Mouse (Mus musculus) heart, embryonic 11.5 days (tissue): ENCODE data around the gene Cdh4. TPM values are rescaled to one million over a fixed set of nuclear protein-coding genes. Genes with fewer than 3 reads are reported as not detected.

Experiments used
- ATAC-seq: fragments of 200-750 bp; cut with Nextera tagmentation; replicated peaks from 2 replicates; pipeline ENCODE4 v1.8.0; 2017; ENCODE audit warnings: moderate library complexity; ENCODE audit not compliant: insufficient number of reproducible peaks, low FRiP score, low TSS enrichment
- H3K27ac ChIP-seq: fragments of 300-500 bp; sonication (generic); 2 replicates; pipeline ENCODE4 v1.5.1; 2014; ENCODE audit warnings: mild to moderate bottlenecking, low read depth, low read length
- H3K27me3 ChIP-seq: fragments of 300-500 bp; sonication (generic); 2 replicates; pipeline ENCODE4 v1.6.1; 2014; ENCODE audit warnings: mild to moderate bottlenecking, low read length, mixed read lengths; ENCODE audit not compliant: control insufficient read depth, insufficient read depth
- H3K36me3 ChIP-seq: fragments of 300-500 bp; sonication (generic); 2 replicates; pipeline ENCODE4 v1.6.1; 2014; ENCODE audit warnings: mild to moderate bottlenecking, low read length, moderate library complexity, mixed read lengths; ENCODE audit not compliant: control insufficient read depth, insufficient read depth
- H3K4me1 ChIP-seq: fragments of 300-500 bp; sonication (generic); 2 replicates; pipeline ENCODE4 v1.6.1; 2014; ENCODE audit warnings: low read length; ENCODE audit not compliant: control insufficient read depth, insufficient read depth
- H3K4me2 ChIP-seq: fragments of 300-500 bp; sonication (generic); 2 replicates; pipeline ENCODE4 v1.6.1; 2014; ENCODE audit warnings: mild to moderate bottlenecking, moderate library complexity
- H3K4me3 ChIP-seq: fragments of 300-500 bp; sonication (generic); 2 replicates; pipeline ENCODE4 v1.5.1; 2014; ENCODE audit warnings: low read depth, low read length
- H3K9ac ChIP-seq: fragments of 300-500 bp; sonication (generic); 2 replicates; pipeline ENCODE4 v1.6.1; 2014; ENCODE audit warnings: mild to moderate bottlenecking, low read depth, low read length, moderate library complexity
- H3K9me3 ChIP-seq: fragments of 300-500 bp; sonication (generic); replicated peaks from 2 replicates; pipeline ENCODE4 v1.6.1; 2016; ENCODE audit warnings: low read length; ENCODE audit not compliant: control insufficient read depth
- WGBS: fragments of 180-500 bp; shearing (Covaris S2); extraction: QIAGEN DNeasy Blood & Tissue Kit; methylation state at CpG from one replicate; pipeline ENCODE4 v1.1.7; 2014; ENCODE audit not compliant: insufficient replicate concordance; 5-methylcytosine and 5-hydroxymethylcytosine counted together
- polyA plus RNA-seq: library from polyadenylated mRNA; unstranded; fragments of >200 nt; fragmentation: Nextera tagmentation; extraction: Ambion mirVana; gene quantifications from 2 replicates; pipeline ENCODE4 v1.2.1, GENCODE M21; 2014

Cdh4 gene
- polyA plus RNA-seq, 1 experiment from 2014 or later = 0.56 TPM

DNA sequence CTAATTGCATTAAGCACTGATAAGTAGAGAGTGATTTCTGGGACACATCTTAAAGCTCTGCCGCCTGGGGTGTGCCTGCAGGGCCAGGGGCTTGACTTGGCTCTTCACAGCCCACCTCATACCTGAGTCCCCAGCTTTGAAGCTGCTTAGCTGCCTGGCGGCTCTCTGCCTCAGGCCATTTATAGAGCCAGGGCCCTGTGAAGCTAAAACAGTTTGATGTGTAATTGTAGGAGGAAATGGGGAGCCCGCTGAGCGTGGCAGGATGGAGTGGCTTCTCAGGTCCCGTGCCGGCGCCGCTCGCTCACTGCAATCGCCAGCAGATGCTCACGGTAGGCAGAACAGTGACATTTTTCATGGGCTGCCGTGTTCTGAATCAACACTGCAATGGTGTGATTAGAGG, 123.4 kb downstream of the Cdh4 start:
- WGBS = 1% methylated on average over 12 of the region's 12 CpGs
- Histone ChIP-seq H3K27me3 (peaks cover 4% of the 10 kb centered on the region), H3K9ac (no peak overlapping the region), H3K9me3 (0 out of 2 replicates have a peak, but pooled peaks cover 3% of the 10 kb centered on the region), H3K4me2 (peak overlapping the region; percentile 45), H3K27ac (no peak overlapping the region), H3K4me1 (peaks cover 5% of the 10 kb centered on the region; the same call in 1 of the 2 replicates), H3K36me3 (no peaks in the 10 kb centered on the region), H3K4me3 (no peak overlapping the region)
- no peak for ATAC-seq

DNA sequence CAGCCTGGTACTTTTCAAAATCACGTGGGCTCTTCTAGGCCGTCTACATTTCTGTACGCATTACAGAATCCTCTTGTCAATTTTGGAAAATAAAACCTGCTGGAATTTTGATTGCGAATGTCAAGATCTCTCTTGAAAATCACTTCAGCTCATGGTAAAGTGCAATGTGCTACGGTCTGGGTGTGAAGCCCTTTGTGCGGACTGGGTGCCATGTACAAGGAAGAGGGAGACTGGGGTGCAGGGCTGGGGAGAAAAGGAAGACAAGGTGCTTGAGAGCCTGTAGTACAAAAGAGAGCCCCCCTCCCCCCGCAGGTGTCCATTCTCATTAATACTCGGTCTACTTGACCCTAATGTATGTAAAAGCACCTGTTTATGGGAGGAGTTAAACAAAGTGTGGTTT, 125.7 kb downstream of the Cdh4 start:
- H3K27me3 ChIP-seq = peaks cover 4% of the 10 kb centered on the region
- no peaks in the 10 kb centered on the region for H3K36me3 ChIP-seq
- 87% methylated on average over 8 of the region's 8 CpGs for WGBS
- no peak overlapping the region for H3K27ac ChIP-seq
- H3K9ac ChIP-seq = no peak overlapping the region
- H3K9me3 ChIP-seq = 0 out of 2 replicates have a peak, but pooled peaks cover 3% of the 10 kb centered on the region
- ATAC-seq = no peak
- H3K4me1 ChIP-seq = peaks cover 7% of the 10 kb centered on the region; the same call in 1 of the 2 replicates
- H3K4me3 ChIP-seq = no peak overlapping the region
- H3K4me2 ChIP-seq = no peak overlapping the region

DNA sequence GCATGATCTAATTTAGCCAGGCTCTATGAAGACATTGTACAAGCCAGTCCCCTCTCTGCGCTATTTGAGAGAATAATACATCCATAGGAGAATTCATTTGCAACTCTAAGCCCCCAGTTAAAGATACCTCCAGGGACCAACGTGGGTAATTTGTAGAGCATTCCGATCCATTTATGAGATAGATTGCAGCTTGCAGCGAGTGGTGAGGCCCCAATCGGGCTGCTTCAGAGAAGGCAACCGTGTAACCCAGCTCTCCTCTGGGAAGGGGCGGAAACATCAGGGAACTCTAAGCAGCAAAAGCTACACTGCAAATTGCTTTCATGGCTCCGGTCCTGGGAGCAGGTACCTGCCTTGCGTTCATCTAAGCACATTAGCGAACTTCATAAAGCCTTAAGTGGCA, 126.9 kb downstream of the Cdh4 start:
- no peak for ATAC-seq
- H3K4me1 ChIP-seq = peaks cover 7% of the 10 kb centered on the region; the same call in 1 of the 2 replicates
- no peaks in the 10 kb centered on the region for H3K36me3 ChIP-seq
- no peak overlapping the region for H3K4me3 ChIP-seq
- no peak overlapping the region for H3K4me2 ChIP-seq
- H3K9me3 ChIP-seq = 0 out of 2 replicates have a peak, but pooled peaks cover 3% of the 10 kb centered on the region
- H3K27ac ChIP-seq = no peak overlapping the region
- 39% methylated on average over 10 of the region's 10 CpGs for WGBS
- H3K27me3 ChIP-seq = peaks cover 4% of the 10 kb centered on the region
- no peak overlapping the region for H3K9ac ChIP-seq

DNA sequence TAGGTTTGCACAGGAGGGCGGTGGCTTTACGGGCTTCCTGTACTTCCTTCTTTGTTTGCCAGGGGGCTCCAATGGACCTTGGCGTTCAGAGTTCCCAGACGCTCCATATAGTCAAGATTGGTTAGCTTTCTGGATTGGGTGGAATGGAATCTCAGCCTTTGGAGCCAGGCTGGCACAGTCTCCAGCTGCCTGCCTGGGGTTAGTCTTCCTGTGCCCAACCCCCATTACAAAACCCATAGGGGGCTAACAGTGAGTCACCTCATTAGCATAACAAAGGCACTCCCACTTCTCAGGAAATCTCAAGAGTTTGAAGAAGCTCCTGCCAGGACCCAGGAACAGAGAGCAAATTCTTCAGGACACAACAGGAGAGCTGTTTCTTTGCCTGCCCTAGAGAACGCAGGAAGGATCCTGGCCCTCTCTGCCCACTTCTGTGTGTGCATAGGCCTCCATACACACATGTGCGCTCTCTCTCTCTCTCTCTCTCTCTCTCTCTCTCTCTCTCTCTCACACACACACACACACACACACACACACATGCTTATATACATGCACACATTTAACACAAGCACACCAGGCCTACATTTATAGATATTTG, 129.0 kb downstream of the Cdh4 start:
- no peak overlapping the region for H3K4me3 ChIP-seq
- H3K27ac ChIP-seq = no peak overlapping the region
- no peak overlapping the region for H3K4me2 ChIP-seq
- 18% methylated on average over 6 of the region's 6 CpGs for WGBS
- H3K36me3 ChIP-seq = no peaks in the 10 kb centered on the region
- no peak overlapping the region for H3K9ac ChIP-seq
- H3K4me1 ChIP-seq = peaks cover 3% of the 10 kb centered on the region; the same call in 1 of the 2 replicates
- H3K27me3 ChIP-seq = no peaks in the 10 kb centered on the region
- 0 out of 2 replicates have a peak, but pooled peaks cover 3% of the 10 kb centered on the region for H3K9me3 ChIP-seq
- no peak for ATAC-seq

DNA sequence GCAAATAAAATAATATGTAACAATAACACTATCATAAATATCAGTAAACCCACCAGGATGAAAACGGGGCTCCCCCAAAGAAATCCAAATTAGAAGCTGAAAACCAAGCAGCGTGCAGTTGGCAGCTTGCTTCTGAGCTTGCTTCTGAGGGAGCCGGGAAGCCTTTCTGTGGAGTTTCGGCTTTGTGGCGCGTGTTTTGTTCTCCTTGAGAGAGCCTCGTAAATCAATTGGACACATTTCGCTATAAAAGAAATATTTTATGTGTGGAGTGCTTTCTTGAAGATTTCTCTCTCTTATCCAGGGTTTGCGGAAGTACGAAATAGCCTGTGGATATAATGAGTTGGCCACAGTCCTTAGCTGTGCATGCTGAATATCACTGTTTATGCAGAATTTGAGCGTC, 131.1 kb downstream of the Cdh4 start:
- WGBS = 88% methylated on average over 11 of the region's 11 CpGs
- Histone ChIP-seq H3K36me3 (no peaks in the 10 kb centered on the region), H3K9ac (no peak overlapping the region), H3K27ac (no peak overlapping the region), H3K27me3 (no peaks in the 10 kb centered on the region), H3K4me1 (peaks cover 3% of the 10 kb centered on the region; the same call in 1 of the 2 replicates), H3K9me3 (no peaks in the 10 kb centered on the region), H3K4me3 (no peak overlapping the region), H3K4me2 (no peak overlapping the region)
- ATAC-seq = no peak

DNA sequence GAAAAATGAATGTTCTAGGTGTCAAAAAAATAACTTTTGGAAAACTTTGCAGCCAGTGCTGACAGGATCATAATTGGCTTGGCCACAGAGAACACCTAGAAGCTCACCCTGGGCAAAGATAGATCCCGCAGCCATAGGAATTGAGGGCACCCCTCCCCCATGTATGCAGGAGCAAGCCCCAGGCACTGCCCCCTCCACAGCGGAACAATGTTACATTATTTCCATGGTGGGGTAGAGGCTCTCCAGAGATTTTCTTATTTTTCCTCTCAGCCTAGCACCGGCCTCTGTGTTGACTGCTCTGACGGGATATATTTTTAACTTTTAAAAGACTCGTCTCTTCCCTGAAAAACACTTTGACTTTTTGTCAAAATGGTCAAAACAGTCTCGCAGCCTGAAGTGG, 131.6 kb downstream of the Cdh4 start:
- WGBS = 75% methylated on average over 6 of the region's 6 CpGs
- Histone ChIP-seq H3K9ac (no peak overlapping the region), H3K9me3 (no peaks in the 10 kb centered on the region), H3K4me1 (peaks cover 3% of the 10 kb centered on the region; the same call in 1 of the 2 replicates), H3K27me3 (no peaks in the 10 kb centered on the region), H3K27ac (no peak overlapping the region), H3K4me3 (no peak overlapping the region), H3K36me3 (no peaks in the 10 kb centered on the region), H3K4me2 (no peak overlapping the region)
- no peak for ATAC-seq

DNA sequence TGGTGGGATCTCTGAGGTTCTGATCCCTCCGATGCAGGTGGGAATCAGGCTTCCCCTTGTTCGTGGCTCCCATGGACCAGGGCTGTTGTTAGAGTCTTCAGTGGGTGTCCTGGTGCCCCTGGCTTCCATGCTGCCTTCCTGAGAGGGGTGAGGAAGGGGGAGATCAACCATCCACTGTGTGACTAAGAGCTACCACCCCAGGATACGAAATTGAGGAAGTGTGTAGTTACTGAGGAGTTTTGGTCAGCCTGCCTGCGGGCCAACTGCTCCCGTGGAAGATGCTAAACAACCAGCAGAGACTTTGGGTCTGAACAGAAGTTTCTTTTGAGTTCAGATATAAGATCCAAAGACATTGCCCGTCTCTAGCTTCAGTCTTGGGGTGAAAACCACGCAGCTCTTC, 133.4 kb downstream of the Cdh4 start:
- H3K4me1 ChIP-seq = peaks cover 3% of the 10 kb centered on the region; the same call in 1 of the 2 replicates
- no peaks in the 10 kb centered on the region for H3K36me3 ChIP-seq
- ATAC-seq = no peak
- no peak overlapping the region for H3K9ac ChIP-seq
- 74% methylated on average over 7 of the region's 7 CpGs for WGBS
- no peak overlapping the region for H3K4me3 ChIP-seq
- no peaks in the 10 kb centered on the region for H3K9me3 ChIP-seq
- H3K4me2 ChIP-seq = no peak overlapping the region
- no peaks in the 10 kb centered on the region for H3K27me3 ChIP-seq
- no peak overlapping the region for H3K27ac ChIP-seq

DNA sequence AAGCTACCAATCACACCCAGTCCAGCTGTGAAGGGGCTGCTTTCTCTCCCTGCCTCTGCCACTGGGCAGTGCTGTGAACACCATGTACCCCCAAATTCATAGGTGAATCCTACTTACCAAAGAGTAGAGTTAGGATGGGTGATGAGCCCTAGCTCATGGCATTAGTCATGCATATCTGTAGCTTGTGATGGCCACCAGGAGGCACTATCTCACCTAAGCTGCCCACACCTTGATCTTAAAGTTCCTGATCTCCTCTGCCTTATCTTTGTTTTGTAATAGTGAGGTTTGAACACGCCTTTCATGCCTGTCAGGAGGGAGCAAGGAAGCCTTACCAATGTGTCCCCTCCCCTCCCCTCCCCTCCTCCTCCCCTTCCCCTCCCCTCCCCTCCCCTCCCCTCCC, 134.0 kb downstream of the Cdh4 start:
- no peaks in the 10 kb centered on the region for H3K27me3 ChIP-seq
- no peak overlapping the region for H3K9ac ChIP-seq
- no peak for ATAC-seq
- no peak overlapping the region for H3K4me2 ChIP-seq
- H3K9me3 ChIP-seq = no peaks in the 10 kb centered on the region
- no peaks in the 10 kb centered on the region for H3K4me1 ChIP-seq
- 45% methylated on average over 1 of the region's 1 CpGs for WGBS
- no peak overlapping the region for H3K4me3 ChIP-seq
- H3K27ac ChIP-seq = no peak overlapping the region
- H3K36me3 ChIP-seq = no peaks in the 10 kb centered on the region

DNA sequence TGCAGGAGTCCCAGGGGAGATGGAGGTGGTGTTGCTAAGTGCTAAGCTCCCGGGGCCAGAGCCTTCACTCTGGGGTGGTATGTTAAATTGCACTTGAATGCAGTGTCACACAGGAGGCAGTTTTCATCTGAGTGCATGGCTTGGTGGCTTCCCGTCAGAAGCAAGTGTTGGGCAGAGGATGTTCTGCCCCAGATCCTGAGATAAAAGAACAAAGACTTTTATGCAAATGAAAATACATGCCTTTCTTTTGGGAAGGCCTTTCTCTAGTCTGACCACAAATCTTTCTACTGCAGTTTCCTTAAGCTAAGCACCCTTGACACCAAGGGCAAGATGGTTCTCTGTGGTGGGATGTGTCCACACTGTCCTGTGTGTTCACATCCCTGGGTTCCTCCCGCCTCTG, 136.1 kb downstream of the Cdh4 start:
- 64% methylated on average over 3 of the region's 3 CpGs for WGBS
- no peaks in the 10 kb centered on the region for H3K9me3 ChIP-seq
- H3K27ac ChIP-seq = no peak overlapping the region
- no peaks in the 10 kb centered on the region for H3K36me3 ChIP-seq
- H3K27me3 ChIP-seq = no peaks in the 10 kb centered on the region
- no peak overlapping the region for H3K9ac ChIP-seq
- H3K4me1 ChIP-seq = no peaks in the 10 kb centered on the region
- no peak overlapping the region for H3K4me2 ChIP-seq
- ATAC-seq = no peak
- no peak overlapping the region for H3K4me3 ChIP-seq
